Mouse (Mus musculus): ENCODE data around the gene Cnot2.

Cnot2 gene

DNA sequence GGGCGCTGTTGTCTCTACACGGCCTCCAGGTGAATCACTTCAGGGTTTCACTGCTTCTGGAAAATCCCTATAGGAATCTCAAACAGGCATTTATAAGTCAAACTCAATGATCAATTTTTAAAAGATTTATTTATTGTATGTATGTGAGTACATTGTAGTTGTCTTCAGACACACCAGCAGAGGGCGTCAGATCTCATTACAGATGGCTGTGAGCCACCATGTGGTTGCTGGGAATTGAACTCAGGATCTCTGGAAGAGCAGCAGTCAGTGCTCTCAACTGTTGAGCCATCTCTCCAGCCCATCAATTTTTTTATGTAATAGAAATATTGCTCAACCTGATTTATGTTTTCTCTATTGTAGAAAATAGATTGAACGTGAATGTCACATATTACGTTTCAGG, 100.3 kb downstream of the Cnot2 start:
- no peak for DNase-seq (ENCODE audit: low spot score)

DNA sequence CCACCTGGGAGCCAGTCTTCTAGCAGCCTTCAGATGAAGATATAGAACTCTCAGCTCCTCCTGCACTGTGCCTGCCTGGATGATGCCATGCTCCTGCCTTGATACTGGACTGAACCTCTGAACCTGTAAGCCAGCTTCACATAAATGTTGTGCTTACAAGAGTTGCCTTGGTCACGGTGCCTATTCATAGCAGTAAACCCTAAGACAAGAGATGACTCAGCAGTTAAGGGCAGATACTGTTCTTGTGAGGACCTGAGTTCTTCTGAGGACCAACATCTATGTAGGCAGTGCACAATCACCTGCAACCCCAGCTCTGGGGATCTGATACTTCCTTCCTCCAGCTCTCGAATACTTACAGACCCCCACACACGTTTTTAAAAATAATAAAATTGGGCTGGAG, 104.8 kb downstream of the Cnot2 start:
- DNase-seq (ENCODE audit: low spot score), result no peak

DNA sequence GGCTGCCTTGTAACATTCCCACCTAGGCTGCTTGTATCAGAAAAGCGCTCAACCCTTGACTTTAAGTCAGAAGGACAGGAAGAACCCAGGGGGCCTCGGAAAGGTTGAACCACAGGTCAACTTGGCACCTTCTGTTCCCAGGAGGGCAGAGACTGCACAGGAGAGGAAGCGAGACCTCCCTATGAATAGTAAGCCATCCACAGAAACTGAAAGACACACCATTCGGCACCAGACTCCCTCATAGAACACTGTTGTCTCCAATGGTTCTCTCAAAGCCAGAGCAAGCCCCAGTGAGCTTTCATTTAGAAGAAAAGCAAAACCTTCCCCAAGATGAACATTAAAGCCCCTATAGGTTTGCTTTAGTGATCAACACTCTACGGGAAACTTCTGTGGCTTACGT, 105.6 kb downstream of the Cnot2 start:
- no peak for DNase-seq (ENCODE audit: low spot score)

DNA sequence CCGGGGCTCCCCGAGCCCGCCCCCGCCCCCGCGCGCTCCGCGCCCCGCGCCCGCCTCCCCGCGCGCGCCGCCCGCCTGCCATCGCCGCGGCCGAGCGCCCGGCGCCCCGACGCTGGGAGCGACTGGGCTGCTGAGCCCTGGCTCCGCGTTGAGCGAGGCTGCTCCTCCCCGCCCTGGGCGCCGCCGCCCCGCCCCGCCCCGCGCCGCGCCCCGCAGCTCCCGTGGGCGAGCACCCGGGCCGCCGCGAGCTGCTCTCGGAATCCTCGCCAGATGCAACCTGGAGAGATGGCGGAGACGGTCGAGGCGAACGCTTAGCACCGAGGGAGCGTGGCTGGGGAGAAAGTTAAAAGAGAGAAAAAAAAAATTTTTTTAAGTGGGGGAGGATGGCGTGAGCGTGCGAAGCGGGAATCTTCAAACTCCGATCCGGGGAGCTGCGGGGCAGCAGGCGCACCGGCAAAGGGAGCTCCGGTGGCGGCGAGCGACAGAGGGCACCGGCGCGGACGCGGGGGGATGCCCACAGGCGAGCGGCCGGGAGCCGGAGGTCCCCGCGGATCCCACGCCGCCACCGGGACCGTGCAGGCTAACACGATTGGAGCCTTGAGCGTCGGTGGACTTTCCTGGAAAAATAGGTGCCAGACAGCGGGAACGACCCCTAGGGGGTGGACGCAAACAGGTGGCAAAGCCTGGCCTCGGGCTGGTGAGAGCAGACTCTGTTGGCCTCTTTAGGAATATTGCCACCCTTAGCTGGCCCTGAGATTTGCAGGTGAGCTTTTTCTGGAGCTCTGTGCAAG, 107.4 kb downstream of the Cnot2 start, which contains the start of gene Kcnmb4:
Kcnmb4 (minus strand) TSS at position 120 of the 791 bp plus-strand sequence.
- peak; percentile 64 for DNase-seq (ENCODE audit: low spot score)

DNA sequence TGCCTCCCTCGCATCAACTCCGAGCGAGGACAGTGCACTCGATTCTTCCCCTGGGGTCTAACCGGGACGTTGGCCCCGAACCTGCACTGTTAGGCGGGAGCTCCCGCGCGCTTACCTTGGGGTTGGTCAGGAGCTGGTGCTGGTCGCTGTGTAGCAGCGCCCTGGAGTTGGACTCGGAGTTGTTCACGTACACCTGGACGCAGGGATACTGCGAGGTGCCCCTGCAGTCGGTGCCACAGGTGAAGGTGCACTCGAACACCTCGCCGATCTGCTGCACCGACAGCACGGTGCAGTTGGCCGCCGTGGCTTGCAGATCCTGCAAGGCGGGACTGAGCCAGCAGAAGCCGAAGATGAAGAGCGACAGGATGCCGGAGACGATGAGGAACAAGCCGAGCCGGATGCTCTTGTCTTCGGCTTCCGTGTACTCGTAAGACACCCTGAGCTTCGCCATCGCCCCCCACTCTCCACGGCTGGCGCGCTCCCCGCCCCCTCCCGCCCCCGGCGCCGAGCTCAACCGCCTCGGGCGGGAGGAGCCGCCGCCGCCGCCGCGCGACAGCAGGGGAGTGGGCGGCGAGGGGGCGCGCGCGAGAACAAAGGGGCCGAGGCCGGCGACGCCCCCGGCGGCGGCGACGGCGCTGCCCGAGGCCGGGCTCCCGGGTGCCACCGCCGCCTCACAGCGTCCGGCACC, 108.1 kb downstream of the Cnot2 start:
- DNase-seq (ENCODE audit: low spot score), result peak; percentile 70

DNA sequence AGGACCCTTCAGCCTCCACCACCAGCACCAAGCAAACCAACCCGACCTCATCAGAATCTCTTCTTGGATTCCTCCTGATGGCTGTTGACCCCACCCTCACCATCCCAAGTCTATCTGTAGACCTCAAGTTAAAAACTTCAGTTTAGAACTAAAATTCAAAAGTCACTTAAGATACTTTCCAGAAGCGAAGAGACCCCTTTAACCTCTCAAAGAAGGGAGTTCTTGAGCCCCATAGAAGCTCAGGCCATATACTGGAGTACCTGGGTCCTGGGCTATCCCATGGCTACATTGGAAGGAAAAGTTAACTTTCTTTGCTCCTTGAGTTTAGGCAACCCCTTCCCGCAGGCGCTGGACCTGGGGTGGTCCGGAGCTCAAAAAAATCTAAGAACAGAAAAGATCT, 108.7 kb downstream of the Cnot2 start:
- DNase-seq (ENCODE audit: low spot score), result no peak

DNA sequence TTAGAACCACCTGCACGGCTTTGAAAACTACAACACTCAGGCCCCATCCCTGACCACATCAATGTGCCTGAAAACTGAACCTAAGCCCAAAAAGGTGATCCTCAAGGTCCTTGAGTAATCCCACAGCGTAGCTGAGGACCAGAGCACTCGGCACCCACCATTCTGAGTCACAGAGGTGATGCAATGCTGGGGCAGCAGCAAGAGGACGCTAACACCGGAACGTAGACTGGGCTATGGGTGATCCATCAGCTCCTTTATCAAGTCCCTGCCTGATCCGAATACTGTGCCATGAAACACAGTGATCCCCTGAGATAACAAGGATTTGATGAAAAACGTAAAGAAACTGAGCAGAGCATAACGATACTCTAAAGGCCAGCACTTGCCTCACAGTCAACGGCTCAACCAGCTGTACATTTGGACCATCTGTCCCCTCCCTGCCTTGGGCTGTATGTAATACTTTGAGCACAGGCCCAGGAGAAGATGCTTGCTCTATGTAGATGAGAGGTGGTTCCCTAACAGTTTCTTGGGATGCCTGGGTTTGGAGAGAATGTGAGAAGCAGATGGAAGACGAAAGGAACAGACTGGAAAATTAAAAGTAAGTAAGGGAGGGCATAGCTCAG, 110.9 kb downstream of the Cnot2 start:
- no peak for DNase-seq (ENCODE audit: low spot score)

DNA sequence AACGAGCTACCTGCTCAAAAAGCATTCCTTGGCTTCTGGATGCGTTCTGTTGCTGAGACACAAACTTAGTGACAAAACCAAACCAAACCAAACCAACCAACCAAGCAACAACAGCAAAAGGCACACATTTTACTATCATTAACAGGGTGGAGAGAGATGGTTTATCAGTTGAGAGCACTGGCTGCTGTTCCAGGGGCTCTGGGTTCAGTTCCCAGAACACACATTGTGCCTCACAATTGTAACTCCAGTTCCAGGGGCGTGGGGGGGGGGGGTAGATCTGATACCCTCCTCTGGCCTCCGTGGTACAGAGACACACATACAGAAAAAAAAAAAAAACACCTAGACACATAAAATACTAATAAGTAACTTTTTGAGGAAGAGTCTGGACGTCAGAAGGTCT, 113.2 kb downstream of the Cnot2 start:
- no peak for DNase-seq (ENCODE audit: low spot score)

DNA sequence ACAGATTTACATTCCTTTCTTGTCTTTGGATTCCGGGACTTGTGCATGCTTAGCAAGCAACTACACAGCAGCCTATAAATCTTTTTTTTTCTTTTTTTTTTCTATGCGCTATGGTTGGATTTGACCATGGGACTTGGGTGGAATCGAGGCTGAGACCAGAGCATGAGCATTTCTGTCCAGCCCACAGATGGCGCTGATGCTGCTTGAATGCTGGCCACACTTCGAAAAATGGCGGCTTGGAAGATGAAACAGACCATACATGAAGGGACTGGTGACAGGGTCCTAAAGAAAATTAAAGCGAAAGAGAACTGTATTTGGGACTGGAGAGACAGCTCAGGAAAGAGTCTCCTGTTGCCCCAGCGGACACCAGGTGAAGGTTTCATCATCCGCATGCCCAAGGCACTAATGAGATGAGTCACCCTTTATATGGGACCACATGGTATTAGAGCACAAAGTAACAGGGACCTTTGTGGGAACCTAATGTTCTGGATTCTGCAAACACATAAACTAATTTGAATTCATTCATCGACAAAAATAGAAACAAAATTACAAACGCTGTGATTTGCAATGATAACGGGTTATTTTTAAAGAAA, 117.5 kb downstream of the Cnot2 start:
- DNase-seq (ENCODE audit: low spot score), result no peak

DNA sequence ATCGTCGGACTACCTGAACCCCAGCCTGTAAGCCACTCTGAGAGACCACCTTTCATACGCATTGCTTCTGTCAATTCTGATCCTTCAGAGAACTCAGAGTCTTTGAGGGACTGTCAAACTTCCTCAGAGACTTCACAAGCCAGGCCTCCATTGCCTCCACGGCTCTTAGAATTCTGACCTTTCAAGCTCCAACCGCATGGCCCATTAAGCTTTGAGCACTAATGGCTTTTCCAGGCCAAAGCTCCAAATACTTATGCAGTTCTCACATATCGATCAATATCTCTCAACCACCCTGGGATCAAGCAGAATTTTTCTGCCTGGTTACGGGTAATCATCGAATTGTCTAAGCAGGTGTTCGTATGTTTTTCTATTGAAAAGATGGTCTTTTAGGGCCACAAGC, 119.9 kb downstream of the Cnot2 start:
- peak; percentile 35 for DNase-seq (ENCODE audit: low spot score)

DNA sequence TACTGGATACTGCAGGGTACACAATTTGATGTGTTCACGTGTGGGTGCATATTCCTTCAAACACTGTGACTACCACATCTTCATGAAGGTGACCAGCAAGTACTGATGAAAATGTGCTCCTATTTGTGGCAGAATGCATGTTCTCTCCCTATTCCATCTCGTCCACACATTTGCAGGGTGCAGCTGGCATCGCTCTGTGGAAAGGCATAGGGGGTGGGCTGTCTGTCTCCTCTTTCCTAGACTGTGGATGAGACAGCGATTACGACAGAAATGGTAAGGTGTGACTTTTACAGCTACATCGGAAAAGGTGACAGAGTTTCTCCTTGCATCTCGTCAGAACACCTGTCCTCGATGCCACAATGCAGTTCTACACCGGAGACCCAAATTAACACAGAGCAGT, 122.5 kb downstream of the Cnot2 start:
- no peak for DNase-seq (ENCODE audit: low spot score)

DNA sequence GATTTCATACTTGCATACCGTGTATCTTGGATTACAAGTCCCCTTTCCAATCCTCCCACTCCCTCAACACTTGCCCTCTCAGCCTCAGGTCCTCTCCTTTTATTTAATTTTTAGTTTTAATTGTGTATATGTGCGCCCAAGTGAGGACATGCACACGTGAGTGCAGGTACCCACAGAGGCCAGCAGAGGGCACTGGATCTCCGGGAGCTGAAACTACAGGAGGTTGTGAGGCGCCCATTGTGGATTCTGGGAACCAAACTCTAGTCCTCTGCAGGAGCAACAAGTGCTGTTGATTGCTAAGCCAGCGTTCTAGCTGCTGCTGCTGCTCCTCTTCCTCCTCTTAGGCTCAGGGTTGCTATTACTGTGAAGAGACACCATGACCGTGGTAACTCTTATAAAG, 128.5 kb downstream of the Cnot2 start:
- no peak for DNase-seq (ENCODE audit: low spot score)

DNA sequence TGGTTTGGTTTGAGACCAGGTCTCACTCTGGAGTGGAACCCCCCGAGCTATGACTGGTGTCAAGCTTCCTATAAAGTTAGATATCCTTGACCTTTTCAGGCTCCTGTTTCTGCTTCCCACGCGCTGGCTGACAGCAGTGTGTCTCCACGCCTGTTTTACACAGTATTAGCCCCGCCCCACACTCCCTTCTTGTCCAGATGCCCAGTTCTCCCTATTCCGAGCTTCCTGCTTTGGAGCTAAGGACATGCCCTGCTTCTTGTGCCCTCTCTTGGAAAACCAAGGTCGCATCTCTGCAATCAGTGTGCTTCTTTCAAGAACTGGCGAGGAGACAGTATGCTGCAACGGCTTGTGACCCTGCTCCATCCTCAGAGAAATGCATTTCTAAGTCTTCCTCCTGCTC, 130.7 kb downstream of the Cnot2 start:
- no peak for DNase-seq (ENCODE audit: low spot score)

DNA sequence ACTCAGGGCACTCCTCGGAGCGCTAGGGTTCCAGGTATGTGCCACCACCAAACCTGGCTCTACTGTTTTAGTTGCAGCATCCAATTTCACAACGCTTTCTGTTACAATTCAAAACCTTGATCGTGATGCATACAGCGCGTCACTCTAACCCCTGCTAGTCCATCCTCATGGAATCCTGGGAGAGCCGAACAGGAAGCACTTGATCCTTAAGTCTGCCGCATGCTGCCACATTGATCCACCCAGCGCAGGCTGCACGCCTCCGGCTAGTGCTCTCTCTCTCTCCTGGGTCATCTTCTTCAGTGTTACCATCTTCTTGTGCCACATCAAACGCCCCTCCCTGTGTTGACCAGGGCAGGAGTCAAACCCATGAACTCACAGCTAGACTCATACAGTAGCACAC, 133.1 kb downstream of the Cnot2 start:
- DNase-seq (ENCODE audit: low spot score), result no peak

DNA sequence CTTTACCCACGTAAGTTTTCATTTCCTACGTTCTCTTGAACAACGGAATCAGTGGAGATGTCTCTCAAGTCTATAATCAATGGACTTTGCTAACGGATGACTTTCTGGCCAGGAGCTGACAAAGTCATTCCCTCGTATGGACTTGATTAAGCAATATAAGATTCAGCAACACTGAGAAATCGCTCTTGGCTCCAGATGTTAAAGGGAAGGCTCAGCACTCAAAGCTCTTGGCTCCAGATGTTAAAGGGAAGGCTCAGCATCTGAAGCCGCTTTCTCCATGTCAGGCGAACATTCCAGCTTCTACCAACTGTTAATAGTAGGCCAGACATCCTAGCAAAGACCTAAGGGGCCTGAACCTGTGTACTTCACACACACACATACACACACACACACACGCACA, 134.1 kb downstream of the Cnot2 start:
- DNase-seq (ENCODE audit: low spot score), result no peak

DNA sequence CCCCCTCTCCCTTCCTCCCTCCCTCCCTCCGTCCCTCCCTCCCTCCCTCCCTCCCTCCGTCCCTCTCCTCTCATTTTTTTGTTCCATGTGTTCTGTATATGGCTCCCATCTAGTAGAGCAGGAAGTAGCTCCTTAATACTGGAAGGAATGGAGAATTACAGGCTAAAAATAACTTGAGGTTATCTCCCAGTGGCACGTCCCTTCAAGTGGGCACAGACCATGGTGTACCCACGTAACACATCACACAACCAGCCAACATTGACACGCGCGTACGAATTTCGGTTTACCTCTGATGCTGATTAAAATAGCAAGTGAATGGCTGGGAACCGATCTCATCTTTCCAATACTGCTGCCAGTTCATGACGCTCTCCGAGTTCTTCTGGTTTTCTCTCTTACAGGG, 135.3 kb downstream of the Cnot2 start:
- no peak for DNase-seq (ENCODE audit: low spot score)

DNA sequence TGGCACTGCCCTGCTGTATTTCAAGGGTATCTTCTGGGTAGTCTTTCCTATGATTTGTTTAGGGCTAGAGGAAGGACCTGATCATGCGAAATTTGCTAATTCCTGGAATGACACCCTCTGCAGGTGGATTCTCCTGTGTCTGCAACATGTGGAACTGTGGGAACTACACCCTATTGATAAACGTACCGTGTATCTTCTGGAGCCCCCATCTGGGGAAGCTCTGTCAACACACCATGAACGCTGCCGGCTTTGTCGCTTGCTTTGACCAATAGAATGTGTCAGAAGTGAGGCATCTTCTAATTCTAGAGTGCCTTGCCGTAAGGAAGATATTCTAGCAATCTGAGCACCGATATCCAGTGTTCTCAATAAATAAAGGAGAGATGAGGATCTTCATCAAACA, 136.5 kb downstream of the Cnot2 start:
- no peak for DNase-seq (ENCODE audit: low spot score)

DNA sequence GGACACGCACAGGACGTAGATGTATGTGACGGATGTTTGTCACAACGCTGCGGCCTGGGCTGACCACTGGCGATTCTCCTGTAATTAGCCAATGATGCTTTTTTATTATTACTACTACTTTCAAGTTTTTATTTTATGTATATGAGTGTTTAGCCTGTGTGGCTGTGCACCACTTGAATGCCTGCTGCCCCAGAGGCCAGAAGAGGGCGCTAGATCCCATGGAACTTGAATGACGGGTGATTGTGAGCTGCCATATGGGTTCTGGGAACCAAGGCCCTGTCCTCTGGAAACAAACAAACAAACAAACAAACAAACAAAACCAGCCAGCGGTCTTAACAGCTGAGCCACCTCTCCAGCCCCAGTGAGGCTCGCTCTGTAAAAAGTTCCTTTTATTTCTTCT, 136.9 kb downstream of the Cnot2 start:
- no peak for DNase-seq (ENCODE audit: low spot score)

DNA sequence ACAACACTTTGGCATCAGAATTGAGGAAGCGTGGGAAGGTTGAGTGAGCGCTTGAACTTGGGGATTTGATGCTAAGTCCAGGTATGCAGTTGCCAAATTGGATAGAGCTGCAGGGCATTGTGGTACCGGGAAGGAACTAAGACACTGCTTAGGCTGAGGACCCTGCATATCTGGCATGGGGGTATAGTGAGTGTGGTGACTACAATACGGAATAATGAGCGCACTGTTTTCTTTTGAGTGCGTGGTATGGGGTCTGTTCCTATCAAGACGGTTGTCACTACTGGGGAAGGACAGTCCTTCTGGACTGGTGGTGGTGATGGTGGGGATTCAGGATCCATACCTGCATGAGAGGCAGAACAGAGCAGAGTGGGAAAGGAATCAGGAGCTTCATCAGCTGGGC, 140.4 kb downstream of the Cnot2 start:
- DNase-seq (ENCODE audit: low spot score), result no peak

DNA sequence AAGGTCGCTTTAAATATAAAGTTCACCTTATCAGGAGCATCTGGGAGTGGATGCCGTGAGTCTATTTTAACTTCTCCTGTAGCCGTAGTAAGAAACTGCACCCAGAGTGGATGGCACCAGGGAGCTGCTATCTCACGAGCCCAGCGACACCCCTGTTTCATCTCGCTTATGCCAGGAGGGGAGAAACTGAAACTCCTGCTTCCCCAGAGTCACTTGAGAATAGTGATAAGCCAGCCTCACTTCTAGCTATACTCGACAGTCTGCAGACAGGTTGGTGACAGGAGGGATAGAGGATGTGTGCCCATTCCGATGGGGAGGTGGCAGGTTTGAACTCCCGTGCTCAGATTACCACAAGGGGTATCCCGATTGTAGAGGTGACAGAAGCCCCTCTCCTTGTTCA, 141.2 kb downstream of the Cnot2 start:
- no peak for DNase-seq (ENCODE audit: low spot score)

DNA sequence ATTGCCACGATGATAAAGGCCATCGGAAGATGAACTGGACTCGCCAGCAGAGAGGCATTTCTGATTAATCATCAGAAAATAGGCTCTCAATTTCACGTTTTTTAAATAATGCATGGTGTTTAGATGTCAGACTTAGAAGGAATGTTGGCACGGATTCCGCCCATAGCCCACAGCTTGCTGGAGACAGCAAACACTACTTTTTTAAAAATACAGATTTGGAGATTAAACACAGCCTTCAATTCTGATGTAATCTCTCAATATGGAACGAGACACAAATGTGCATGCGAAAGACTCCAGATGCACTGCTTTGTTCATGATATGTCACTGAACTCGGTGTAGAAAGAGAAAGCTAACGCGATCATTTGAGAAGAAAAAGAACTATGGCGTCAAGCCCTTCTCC, 145.9 kb downstream of the Cnot2 start:
- DNase-seq (ENCODE audit: low spot score), result no peak
